Mouse (Mus musculus) cerebellum, adult 9-10 months (tissue): ENCODE results near the gene Alyref2.
"Not testable (repeated sequence)": the region's sequence is repeated elsewhere in the genome, so short reads cannot be mapped to it uniquely, and the experiment has no call there.

ENCODE experiments used
- DNase-seq: peaks from one replicate; pipeline ENCODE4 v3.0.0; 2022

Gene Alyref2

GRCm38 (mm10) chr1:171503250-171503591 is at the start of gene Alyref2:
Gene Alyref2 (plus strand): TSS chr1:171503478.
- peak; percentile 93 for DNase-seq

- DNase-seq = no peak
Observed at GRCm38 (mm10) chr1:171454926-171455325, 48.4 kb upstream of the Alyref2 start.

DNA sequence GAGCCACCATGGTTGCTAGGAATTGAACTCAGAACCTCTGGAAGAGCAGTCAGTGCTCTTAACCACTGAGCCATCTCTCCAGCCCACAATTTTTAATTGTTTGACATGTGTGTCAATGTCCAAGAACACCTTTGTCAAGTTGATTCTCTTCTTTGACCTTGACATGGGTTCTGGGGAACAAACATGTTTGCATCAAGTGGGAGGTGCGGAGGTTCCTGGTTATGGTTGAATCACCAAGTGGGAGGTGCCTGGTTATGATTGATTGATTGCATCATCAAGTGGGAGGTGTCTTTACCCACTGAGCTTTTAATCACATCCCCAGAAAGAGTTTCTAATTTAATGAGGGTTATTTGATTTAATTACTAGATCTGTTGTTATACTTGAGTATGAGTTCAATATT is 45.7 kb upstream of the Alyref2 start:
- DNase-seq = no peak

DNA sequence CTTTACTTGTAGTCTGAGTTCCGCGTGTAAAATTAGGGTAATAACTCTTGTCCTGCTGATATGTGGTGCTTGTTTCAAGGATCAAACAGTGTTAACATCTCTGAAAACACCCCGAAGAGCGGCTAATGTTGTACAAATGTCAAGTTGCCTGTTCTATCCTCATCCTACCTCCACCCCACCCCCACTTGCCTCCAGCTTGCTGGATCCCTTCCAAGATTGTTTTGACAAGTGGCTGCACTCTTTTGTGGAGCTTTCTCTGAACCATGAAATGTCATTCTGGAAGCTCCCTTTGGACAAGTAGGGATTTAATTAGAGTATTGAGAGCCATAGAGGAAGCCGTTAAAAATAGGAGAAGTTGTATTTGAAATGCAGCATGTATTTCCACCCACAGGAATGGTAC is 43.5 kb upstream of the Alyref2 start:
- no peak for DNase-seq

DNA sequence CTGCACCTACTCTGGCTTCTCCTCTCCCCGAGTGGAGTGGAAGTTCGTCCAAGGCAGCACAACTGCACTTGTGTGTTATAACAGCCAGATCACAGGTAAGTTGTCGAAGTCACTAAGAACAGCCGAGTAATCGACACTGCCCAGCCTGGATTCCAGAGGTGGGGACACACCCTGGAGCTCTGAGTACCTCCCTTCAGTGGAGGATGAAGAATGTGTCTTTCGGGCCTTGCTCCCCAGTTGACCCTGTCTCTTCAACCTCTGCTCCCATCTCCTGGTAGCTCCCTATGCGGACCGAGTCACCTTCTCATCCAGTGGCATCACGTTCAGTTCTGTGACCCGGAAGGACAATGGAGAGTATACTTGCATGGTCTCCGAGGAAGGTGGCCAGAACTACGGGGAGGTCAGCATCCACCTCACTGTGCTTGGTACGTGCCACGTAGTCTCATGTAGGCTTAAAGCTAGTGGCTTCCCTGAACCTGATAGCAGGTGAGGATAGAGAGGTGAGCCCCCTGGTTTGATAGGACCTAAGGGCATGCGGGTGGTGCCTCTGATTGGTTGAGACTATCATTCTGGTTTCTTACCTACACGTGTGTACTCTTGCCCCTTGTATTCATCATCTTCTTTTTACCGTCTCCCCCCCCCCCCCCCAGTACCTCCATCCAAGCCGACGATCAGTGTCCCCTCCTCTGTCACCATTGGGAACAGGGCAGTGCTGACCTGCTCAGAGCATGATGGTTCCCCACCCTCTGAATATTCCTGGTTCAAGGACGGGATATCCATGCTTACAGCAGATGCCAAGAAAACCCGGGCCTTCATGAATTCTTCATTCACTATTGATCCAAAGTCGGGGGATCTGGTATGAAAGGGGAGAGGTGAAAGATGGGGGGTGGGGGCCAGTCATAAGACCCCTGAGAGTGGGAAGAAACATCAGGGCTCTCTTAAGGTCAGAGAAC is 42.5 kb upstream of the Alyref2 start:
- DNase-seq = no peak

- no peak for DNase-seq
Observed at GRCm38 (mm10) chr1:171463133-171463532, 40.1 kb upstream of the Alyref2 start.

DNA sequence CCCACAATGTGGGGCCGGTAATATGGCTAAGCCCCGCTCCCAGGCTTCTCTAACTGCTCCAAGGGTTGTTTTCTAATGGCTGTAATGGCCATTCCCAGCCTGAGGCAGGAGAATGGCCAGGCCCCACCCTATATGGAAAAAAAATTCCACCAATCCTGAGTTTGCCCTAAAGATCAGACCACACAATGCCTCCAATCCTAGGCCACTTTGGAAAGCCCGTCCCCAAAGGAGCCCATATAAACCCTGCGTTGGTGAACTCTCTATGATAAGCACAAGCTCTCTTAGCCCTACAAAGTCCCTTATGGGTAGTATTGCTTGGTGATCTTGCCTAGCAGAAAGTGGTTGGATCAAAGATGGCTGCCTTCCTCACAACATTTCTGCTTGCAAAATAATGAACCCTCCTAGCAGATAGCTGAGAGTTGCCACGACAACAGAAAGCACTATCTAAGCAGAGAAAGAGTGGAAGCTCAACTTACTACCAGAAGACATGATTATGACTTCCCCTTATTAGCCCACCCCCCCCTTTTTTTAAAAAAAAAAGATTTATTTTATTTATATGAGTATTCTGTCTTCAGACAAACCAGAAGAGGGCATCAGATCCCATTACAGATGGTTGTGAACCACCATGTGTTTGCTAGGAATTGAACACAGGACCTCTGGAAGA is 37.4 kb upstream of the Alyref2 start:
- no peak for DNase-seq

- no peak for DNase-seq
Observed at GRCm38 (mm10) chr1:171466565-171466964, 36.7 kb upstream of the Alyref2 start.

GRCm38 (mm10) chr1:171469678-171470077 is 33.6 kb upstream of the Alyref2 start:
- DNase-seq = no peak

- DNase-seq = peak; percentile 48
Observed at GRCm38 (mm10) chr1:171470371-171470871, 32.9 kb upstream of the Alyref2 start.

DNA sequence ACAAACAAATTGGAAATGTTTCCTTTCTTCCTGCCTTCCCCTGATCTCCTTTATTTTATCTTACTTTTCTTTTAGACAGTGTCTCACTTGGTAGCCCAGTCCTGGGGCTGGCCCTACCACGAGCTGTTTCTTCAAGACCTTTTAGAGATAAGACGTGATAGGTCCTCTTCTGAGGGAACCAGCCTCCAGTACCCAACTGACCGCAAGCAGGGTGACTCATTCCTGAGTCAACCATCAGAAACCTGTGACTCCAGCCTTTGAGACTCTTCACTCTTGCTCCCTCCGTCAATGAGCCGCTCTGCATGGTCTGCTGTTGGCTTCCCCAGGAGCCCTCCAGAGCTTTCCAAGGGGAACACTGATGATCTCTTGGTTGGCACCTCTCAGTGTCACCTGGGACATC is 32.4 kb upstream of the Alyref2 start:
- no peak for DNase-seq

GRCm38 (mm10) chr1:171471452-171471851 is 31.8 kb upstream of the Alyref2 start:
- DNase-seq = no peak

DNA sequence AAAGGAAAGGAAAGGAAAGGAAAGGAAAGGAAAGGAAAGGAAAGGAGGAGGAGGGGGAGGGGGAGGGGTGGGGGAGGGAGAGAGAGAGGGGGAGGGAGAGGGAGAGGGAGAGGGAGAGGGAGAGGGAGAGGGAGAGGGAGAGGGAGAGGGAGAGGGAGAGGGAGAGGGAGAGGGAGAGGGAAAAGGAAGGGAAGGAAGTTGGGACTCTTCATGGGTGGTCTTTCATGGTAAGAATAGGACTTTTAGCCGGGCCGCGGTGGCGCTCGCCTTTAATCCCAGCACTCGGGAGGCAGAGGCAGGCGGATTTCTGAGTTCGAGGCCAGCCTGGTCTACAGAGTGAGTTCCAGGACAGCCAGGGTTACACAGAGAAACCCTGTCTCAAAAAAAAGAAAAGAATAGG is 31.3 kb upstream of the Alyref2 start:
- not testable (repeated sequence) for DNase-seq

DNA sequence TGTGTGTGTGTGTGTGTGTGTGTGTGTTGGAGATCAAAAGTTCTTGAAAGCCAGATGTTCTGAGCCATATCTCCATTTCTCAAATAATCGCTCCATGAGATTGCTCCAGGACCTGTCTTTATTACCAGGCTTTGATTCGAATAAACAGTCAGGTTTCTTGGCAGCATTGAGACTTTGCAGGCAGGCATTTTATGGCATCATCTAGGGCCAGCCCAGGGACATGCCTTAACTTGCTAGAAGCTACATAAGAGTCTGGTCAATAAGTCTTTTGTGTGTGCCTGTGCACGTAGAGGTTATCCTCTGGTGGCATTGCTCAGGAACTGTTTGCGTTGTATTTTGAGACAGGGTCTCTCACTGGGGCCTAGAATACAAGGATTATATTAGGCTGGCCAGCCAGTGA is 29.8 kb upstream of the Alyref2 start:
- no peak for DNase-seq

DNA sequence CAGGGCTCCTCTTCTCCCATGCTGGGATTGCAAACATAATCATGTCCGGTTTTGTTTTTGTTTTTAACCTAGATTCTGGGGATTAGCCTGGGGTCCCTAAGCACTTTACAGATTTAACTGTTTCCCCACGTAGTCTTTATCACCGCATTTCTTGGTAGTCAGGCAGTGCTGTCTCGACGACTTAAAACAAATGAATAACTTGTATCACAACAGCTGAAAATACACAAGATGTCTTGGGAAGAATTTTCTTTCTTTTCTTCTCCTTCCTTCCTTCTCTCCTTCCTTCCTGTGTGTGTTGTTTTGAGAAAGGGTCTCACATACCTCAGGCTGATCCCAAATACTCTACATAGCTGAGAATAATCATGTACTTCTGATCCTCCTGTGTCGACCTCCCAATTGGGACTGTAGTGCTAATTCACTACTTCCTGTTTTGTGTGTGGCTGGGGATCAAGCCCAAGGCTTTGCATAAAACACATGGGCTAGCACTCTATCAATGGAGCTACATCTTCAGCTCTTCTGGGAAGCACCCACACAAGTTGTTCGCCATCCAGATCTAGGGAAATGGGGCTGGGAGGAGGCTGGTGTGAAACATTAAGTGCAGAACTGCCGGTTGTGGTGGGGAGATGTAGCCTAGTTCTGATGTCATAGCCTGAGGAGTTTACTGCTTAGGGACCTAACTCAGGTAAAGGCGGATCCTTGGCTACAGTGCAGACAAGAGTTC is 29.2 kb upstream of the Alyref2 start:
- no peak for DNase-seq

DNA sequence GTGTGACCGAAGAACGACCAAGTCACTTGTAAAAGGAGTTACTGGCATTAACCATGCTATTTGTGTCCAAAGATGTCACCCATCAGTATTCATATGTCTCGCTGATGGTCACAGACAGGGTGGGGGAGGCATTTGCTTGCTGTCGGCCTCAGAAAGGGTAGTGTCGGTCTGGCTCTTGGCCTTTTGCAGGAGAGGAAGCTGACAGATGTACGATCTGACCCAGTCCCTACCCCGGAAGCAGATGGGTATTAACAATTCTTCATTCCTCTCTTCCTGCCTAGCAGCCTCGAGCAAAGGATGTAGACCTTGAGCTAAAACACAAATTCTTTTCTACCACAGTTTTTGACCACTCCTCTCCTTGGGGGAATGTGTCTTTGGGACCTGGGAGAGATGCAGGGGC is 26.2 kb upstream of the Alyref2 start:
- no peak for DNase-seq

GRCm38 (mm10) chr1:171477758-171478545 is 25.3 kb upstream of the Alyref2 start:
- DNase-seq = no peak

DNA sequence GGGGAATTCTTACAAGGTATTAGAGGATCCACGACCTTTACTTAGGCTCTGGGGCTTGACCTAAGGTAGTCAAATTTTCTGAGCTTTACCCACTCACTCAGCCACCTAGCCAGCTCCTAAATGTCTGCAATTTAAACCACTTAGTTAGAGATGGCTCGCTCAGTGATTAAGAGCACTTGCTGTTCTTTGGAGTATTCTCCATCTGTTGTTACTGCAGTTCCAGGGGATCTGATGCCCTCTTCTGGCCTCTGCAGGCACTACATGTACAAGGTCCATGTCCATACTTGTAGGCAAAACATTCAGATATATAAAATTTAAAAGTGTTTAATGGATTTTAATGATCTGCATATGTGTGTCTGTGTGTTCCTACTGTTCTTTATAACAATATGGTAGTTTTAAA is 24.3 kb upstream of the Alyref2 start:
- DNase-seq = peak; percentile 79

- no peak for DNase-seq
Observed at GRCm38 (mm10) chr1:171494241-171494640, 9.0 kb upstream of the Alyref2 start.

- DNase-seq = no peak
Observed at GRCm38 (mm10) chr1:171495371-171495770, 7.9 kb upstream of the Alyref2 start.

GRCm38 (mm10) chr1:171499856-171500255 is 3.4 kb upstream of the Alyref2 start:
- no peak for DNase-seq

DNA sequence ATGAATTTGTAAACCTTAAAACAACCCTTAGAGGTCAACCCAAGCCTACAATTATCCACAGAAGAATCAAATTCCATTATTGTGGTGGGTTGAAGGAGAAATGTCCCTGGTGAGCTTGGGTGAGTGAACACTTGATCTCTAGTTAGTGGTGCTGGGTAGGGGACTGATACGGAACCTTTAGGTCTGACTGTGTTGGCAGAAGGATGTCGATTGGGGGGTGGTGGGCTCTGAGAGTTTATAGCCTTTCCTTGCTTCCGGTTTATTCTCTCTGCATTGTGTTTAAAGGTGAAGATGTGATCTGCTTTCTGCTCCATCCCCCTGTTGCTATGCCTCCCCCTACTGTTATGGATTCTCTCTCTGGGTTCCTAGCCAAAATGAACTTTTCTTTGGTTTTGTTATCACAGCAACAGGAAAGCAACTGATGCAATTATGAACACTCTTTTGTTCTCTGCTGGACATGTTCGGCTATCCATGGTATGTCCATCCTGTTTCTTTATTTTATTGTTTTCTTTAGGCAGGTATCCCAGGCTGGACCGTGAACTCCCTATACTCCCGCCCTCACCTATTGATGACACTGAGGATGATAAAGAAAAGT is 2.2 kb upstream of the Alyref2 start:
- DNase-seq = no peak
